Mouse (Mus musculus): ENCODE measurements around the gene Pou2f2.

The Pou2f2 gene

DNA sequence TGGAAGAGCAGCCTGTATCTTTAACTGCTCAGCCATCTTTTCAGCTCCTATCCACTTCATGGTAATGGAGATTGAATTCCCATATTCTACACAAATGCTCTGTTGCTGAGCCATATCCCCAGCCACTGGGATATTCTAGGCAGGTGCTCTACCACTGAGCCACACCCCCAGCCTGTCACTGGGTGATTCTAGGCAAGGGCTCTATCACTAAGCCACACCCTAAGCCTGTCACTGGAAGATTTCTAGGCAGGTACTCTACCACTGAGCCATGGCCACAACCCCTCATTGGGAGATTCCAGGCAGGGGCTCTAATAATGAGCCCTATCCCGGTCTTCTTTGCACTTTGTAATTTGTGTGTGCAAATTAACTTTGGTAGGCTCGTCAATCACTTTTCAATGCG is 15.6 kb upstream of the Pou2f2 start:
- DNase-seq = peak; percentile 86

DNA sequence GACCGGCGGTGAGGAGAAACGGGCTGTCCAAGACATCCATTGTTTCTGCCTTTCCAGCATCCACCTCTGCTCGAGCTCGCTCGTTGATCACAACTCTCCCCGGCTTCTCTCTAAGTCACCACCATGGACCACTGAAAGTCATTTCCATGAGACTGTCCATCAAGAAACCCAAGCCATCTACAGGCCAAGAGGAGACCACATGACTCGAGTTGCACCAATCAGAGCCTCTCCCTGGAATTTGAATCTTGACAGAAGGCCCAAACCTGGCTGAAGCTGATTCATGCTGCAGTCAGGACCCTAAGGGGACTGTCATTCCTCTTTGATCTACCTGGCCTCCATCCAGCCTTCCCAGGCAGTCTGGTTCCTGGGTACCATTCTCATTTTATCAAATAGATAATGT is 12.6 kb upstream of the Pou2f2 start:
- DNase-seq = no peak

DNA sequence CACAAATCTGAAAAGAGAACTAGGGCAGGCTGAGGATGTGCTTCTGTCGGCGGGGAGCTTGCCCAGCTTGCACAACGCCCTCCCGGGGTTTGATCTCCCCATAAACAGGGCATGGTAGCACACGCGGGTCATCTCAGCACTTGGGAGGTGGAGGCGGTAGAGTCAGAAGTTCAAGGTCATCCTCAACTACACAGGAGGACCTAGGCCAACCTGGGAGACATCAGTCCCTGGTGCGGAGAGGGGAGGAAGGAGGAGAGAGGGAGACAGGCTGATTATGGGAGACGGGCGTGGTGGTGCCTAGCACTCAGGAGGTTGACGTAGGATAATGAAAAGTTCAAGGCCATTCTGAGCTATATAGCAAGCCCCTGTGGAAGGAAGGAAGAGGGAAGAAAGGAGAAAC is 11.3 kb upstream of the Pou2f2 start:
- no peak for DNase-seq

DNA sequence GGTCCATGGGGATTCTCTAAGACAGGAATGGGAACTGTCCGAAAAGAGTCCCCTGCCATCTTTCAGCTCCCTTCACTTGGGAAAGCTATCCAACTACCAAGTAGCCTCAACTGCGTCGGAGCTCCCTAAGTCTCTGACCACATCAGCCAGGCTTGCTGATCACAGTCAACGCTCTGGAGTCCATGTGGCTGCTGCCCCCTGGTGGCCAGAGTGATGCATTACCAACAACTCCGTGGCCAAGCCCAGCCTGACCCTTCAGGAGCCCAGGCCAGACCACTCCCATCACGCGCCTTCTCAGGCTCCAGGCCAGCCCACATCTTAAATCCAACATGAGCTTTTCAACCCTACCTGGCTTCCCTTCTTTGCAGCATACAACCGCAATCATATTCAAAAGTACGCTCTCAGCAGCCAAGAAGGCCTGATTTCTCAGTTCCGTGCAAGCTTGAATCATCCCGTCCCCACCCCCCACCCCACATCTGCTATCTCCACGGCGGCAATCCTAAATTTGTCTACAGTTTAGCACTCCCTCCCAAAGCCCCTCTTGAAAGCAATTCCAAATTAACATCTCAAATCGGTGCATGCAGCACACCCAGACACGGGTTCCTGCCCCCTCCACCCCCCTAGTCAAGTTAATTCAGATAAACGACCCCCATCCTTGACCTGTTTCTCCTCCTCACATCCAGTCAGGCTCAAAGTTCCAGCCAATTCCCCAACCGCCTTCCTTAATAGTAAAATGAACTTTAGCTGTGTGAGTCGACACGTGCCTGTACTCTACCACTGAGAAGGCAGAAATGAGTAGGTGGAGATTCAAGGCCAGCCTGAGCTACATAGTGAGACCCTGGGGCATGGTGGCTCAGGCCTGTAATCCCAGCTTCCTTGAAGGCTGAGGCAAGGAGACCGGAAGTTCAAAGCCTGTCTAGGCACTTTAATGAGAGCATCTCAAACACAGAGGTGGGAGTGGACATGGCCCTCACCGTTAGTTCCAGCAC is 8.4 kb upstream of the Pou2f2 start:
- peak; percentile 88 for DNase-seq

DNA sequence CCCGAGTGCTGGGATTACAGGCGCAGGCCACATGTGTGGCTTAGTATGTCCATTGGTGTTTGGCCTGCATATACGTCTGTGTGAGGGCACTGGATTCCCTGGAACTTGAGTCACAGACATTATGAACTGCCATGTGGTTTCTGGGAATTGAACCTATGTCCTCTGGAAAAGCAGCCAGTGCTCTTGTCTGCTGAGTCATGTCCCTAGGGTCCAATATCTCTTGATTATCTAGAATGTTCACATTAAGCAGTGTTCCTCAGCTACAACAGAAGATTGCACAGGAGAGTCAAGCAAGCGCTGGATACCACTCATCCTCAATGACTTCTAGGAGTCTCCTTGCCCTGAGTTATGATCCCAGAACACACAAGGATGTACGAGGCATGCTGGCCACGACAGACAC is 4.6 kb upstream of the Pou2f2 start:
- no peak for DNase-seq

DNA sequence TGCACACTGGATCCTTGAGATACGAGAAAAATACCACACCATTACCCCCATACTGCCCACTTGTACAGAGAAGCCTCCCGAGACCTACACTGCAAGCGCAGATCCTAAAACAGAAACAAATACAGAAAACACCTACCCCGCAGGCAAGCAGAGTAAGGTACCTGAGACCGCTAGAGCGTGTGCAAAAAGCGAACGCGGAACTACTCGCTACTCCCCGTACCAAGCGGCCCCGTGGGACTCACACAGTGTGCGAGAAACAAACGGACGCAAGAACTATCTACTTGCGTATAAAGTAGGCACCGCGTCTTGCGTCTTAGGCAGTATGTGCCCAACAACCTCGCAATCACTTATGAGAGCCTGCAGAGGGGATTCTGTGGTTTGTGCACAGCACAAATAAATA is 2.3 kb upstream of the Pou2f2 start:
- no peak for DNase-seq

DNA sequence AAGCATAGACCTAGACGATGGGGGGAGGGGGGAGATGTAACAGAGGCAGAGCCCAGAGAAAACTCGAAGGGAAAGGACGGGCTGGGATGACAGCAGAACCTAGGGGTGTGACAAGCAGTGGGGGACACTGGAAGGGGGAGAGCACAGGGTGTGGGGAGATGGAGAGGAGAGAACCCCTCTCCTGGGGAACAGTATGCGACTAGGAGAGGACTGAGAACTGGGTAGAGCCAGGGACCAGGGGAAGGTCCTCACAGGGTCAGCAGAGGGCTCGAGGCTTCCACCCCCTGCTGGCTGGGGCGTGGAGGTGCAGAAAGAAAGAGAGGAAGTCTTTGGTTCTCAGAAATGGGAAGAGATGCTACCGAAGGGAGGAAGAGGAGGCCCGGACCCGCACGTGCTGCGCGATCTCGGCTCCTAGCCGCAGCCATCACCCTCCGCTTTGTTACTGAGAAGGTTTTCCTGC is 1.8 kb upstream of the Pou2f2 start:
- DNase-seq = peak; percentile 54

DNA sequence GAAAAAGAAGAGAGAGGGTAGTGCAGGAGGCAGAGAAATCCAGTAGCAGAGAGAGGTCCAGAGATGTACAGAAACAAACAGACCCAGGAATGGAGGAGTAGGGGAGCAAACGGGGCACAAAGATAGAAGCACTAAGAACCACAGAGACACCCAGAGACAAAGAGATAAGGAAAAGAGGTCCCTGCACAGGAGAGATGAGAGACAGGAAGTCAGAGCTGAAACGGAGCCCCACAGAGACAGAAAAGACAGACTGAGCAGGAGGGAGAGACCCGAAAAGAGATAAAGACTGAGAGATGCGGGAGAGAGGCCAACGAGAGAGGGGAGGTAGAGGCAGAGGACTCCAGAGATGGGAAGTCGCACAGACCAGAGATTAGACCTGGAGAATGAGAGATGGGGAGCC is 986 bp upstream of the Pou2f2 start:
- no peak for DNase-seq

DNA sequence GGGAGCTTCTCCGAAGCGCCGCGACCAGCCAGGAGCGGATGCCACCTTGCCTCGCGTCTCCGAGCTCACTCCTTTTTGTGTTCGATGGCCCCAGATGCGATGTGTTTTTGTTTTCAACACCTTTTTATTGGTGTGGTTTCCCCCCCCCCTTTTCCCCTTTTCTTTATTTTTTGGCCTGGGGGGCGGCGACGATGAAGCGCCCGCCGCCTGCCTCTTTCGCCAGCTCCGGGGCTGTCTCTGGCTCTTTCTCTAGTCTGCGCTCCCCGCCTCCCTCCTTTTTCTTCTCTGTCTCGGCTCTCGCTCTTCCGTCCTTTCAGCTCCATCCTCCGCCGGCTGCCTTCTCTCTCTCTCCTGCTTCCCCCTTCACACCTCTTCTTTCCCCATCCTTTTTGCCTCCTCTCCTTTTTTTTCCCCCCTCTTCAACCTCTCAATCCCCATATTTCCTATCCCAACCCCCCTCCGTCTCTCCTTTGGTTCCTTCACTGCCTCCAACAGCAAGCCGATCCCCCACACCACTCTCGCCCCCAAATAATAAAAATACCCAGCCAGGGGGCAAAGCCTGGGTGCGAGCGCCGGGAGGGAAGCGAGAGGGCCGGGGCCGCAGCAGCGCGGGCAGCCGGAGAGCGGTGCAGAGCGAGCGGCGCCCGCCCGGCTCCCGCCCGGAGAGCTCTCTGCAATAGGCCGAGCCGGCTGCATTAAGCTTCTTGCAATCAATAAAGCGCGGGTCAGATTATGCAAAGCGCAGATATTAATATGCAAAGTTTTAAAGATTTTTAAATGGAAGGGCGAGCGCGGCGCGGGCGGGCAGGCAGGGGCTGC is 530 bp downstream of the Pou2f2 start:
- DNase-seq = no peak

DNA sequence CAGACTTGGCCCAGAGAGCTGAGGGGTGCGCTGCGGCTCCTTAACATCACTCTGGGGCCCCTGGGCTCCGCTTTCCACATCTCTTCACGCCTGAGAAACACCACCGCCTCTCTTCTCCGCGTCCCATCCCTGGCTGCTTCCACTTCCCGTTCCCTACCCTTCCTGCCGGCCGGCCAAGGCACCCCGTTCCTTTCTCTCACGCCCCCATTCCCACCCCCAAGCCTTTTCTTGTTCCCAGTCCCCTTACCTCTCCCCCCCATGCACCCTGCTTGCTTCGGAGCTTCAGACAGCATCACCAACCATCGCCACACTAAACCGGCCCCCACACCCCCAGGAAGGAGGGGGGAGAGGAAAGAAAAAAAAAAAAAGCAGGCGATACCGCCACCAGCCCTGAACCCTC is 1.2 kb downstream of the Pou2f2 start:
- no peak for DNase-seq

DNA sequence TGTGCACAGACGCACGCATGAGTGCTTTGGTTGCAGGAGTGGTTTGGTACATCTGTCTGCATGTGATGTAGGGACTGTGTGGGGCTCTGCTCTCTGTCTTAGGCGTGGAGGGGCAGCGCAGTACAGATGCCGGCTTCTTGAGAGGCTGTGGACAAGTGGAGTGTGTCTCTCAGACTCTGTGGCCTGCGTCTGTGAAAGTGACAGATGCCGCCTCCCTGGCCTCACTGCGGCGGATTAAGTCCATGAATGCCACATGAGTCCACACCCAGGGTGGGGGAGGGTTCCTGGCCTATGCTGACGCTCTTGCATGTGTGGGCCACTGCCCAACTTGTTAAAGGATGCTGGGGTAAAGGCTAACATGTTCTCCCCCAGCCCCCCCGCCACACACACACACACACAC is 5.2 kb downstream of the Pou2f2 start:
- DNase-seq = no peak

DNA sequence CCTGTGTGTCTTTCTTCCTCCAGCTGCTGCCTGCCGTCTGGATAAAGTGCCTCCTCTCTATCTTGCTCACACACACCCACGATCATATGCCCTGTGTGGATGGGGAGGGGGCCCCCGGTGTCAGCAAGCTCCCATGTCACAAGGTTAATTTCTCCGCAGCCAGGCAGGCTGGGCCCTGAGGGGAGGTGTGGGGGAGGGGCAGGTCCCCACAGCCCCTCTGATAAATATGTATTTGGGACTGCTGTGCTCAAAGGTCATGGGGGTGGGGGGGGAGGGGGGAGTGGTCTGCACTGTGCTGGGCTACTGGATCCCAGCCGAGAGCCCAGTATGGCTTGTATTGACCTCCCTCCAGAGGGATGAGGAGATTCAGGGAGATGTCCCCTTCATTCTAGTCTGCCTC is 6.9 kb downstream of the Pou2f2 start:
- DNase-seq = no peak

DNA sequence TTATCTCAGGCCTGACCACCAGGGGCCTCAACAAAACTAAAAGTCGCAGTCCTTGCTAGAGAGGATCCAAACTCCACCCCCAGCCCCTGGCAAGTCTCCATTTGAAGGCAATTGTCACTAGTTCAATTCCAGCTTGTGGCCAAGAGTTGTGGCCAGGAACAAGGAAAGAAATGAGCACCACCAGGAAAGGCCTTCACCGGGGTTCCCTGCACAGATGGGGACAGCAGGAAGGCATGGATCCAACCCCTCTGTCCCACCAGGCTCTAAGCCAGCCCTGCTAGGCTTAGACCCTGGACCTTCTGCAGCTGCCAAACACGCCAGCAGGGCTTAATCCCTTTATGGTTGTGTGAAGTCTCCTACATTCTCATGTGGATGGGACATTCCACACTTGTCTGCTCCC is 8.9 kb downstream of the Pou2f2 start:
- no peak for DNase-seq

DNA sequence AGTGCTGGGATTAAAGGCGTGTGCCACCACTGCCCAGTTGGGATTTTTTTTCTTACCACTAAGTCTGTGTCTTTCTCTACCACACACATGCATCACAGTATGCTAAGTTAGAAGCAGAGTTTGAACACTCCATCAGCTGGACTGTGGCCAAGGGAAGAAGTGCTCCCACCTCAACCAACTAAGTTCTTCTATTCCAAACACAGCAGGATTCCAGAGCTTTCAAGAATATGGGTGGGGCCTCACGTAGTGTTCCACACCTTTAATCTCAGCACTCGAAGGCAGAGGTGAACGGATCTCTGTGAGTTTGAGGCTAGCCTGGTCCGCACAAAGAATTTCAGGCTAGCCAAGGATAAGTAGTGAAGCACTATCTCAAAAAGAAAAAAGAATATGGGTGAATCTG is 13.4 kb downstream of the Pou2f2 start:
- DNase-seq = no peak

DNA sequence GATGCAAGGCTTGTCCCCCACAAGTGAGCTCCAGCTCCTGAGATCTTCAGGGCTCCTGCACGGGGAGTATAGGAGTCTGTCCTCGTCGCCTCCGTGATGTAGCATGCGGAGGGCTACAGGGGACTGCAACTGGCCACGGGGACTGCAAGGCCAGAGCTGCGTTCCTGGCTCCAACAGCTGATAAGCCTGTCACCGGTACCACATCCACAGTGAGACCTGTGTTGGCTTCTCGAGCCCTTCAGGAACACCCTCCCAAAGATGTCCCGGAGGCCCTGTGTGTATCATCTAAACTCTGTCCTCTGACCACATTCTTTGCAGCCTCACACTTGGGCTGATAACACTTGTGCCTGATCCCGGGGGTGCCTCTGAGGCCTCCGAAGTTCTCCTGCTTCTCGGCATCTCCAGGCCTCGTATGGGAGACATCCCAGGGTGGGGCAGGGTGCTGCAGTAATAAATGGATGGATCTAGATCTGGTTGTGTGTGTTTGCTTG is 23.3 kb downstream of the Pou2f2 start:
- peak; percentile 59 for DNase-seq

DNA sequence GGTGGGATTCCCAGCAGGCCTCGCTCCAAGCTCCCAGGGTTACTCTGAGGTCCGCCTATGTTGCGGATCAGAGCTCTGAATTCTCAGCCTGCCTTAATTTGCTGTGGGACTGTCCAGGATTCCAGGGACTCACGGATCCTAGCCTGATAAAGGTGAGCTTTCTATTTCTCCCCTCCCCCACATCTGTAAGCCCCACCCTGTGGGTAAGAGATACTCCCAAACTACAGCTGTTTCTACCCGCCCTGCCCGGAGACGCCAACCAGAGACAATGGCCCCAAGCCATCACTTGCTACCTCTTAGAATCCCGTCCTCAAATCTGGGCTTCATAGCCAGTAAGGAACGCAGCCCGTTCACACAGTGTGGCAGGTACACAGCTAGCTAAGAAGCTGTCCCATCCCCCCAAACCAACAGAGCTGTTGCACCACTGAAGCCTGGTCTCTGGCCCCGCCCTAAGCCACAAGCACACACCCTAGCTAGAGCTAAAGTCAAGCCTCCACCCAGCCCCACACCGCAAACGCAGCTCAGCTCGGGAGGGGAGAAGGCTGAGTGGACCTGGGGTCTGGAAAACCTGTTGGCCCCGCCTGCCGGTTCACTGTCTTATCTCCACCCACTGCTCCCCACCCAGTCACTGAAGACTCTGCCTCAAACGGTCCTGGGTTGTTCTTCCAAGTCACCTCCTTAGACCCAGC is 23.9 kb downstream of the Pou2f2 start:
- peak; percentile 89 for DNase-seq

DNA sequence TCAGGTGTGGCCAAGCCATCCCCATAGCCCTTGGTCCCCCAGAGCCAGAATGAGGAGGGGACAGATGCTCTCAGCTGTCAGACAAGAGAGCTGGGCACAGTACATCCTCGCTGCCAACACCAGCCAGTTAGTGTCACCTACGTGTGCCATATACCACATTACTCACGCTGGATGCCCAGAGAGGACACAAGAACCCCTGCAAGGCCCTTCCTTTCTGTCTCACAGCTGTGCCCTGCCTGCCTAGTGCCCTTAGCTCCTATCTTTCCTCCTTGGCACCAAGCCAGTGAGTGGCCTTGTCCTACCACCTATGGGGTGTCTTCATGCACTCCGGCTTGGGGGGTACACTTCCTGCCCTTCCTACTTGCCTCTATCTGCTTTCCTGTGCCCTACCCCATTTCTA is 24.9 kb downstream of the Pou2f2 start:
- peak; percentile 21 for DNase-seq

DNA sequence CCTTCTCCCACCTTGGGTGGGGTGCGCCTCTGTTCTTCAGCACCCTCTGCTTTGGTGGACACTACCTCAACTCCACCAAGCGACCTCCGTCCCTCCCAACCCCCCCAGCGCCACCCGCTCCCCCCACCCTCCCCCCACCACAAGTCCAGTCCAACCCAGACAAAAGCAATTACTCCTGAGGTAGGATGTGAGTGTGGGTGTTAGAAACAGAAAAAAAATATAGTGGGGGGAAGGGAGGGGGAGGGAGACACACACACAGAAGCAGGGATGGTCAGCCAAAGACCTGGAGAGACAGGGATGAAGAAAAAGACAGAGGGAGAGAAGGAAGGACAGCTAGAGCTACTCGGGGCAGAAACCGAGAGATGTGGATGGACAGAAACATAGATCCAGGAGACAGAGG is 25.7 kb downstream of the Pou2f2 start:
- no peak for DNase-seq

DNA sequence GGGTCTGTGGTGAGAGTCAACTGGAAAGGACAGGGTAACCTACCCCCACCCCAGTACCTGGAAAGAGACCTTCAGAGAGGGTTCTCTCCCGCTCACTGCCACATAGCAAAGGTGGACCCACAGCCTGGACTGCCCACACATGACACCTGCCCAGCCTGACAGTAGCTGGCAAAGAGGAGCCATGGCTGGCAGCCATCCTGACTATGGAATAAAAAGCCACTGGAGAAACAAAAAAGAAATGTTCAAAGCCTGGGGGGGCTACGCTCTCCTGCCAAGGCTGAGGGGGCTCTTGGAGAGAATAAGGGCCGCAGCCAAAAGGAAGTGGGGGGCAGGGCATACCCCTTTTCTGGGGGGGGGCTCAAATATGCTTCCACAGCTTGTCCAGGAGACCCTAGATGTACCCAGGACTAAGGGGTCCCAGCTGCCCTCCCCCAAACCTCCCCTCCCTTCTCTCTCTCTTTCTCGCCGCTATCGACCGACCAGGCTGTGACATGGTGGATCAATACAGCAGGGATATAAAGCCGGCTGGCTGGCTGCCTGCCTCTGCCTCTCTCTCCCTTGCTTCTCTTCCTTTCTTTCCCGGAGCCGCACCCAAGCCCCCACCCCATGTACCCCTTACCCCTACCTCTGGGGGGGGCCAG is 27.5 kb downstream of the Pou2f2 start:
- DNase-seq = no peak

DNA sequence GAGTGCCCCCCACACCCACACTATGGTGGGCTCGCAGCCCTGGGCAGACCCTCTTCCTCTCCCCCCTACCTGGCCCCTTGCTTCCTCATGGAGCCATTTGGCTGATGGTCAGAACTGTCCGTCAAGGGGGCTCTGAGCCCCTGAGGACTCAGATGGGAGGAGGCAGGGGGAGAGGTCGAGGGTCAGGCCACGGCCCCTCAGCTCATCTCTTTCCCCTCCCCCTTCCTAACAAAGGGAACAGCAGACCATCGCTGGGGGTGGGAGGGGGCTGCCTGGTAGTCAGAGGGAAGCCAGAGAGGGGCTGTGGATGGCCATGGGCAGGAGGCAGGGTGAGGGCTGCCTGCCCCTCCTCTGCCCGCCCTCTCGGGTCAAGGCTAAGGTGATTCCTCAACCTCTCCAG is 28.5 kb downstream of the Pou2f2 start:
- DNase-seq = no peak

DNA sequence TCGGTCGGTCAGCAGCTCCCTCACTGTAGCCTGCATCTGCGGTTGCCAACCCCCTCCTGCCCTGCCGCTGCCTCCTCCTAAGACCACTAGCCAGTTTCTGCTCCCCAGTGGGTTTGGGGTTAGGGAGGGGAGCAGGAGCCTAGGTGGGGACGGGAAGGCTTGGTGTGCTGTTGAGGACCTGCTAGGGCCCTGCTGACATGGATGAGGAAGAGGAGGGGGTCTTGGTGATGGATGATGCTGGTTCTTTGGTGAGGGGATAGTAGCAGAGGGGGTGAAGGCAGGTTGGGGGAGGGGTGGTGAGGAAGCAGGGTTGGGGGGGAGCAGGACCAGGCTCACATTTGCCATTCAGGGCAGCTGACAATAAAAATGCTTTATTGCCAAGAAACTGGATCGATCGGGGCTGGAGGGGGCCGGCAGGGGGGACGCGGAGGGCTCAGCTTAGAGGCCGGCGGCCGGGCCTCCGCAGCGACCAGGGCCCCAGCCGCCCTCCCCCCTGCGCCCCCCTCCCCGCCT is 29.3 kb downstream of the Pou2f2 start:
- no peak for DNase-seq

DNA sequence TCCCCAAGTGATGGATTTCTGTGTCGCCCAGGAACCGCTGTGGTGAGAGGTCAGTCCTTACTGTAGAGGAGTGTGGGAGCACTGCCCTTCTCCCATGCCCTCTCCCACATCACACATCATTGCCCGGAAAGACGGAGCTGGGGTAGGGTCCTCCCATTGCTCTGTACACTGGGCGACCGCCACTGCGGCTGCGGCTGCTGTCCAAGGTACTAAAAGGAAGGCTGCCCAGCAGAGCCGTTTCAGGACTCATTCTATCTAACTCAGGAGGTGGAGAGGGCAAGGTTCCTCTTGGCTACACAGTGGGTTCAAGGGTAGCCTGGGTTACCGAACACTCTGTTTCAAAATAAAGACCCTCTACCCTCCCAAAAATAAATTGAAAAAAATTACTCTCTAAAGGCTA is 33.6 kb downstream of the Pou2f2 start:
- DNase-seq = peak; percentile 53
